Mouse (Mus musculus) CH12.LX (cell line): ENCODE results near the gene Fam78b. TPM values are rescaled to one million over a fixed set of nuclear protein-coding genes. Genes with fewer than 3 reads are reported as not detected.

Experiments used
- DNase-seq: peaks from one replicate; pipeline ENCODE4 v3.0.0-alpha.2; 2013; ENCODE audit errors: extremely low read depth
- H3K27ac ChIP-seq: 2 replicates; pipeline ENCODE4 v1.5.1; 2012; ENCODE audit warnings: low read depth, mild to moderate bottlenecking, control low read depth, moderate library complexity; ENCODE audit not compliant: insufficient read depth
- H3K27me3 ChIP-seq: replicated peaks from 2 replicates; pipeline ENCODE3; 2012; ENCODE audit warnings: inconsistent platforms
- H3K36me3 ChIP-seq, 2 experiments: replicated peaks in 1 of 2; 2 replicates each; pipeline versions ENCODE3 to v1.6.1; 2012; ENCODE audit warnings: inconsistent platforms in 1 of 2, low read length in 1 of 2, mild to moderate bottlenecking in 1 of 2, mixed read lengths in 1 of 2, moderate library complexity in 1 of 2; ENCODE audit not compliant: control insufficient read depth in 1 of 2, insufficient read depth in 1 of 2
- H3K4me1 ChIP-seq, 2 experiments: 2 replicates each; pipeline ENCODE4 v1.6.1; 2012; ENCODE audit warnings: inconsistent platforms in 1 of 2, moderate library complexity in 1 of 2; ENCODE audit not compliant: insufficient read depth in 2 of 2, control insufficient read depth in 1 of 2
- H3K4me2 ChIP-seq: 2 replicates; pipeline ENCODE4 v1.6.1; 2012; ENCODE audit warnings: low read depth, mild to moderate bottlenecking, control low read depth; ENCODE audit not compliant: poor library complexity, insufficient read depth, severe bottlenecking
- H3K4me3 ChIP-seq, 3 experiments: fragments of 150-350 bp in 1 of 3; sonication (generic) in 1 of 3; replicated peaks in 1 of 3; 2 replicates each; pipeline versions ENCODE3 to v1.5.1; 2011 to 2012; ENCODE audit warnings: low read depth in 2 of 3, low read length in 2 of 3, mild to moderate bottlenecking in 2 of 3, moderate library complexity in 2 of 3, control low read depth in 1 of 3, improper control_type of control experiment in 1 of 3, inconsistent platforms in 1 of 3, mixed read lengths in 1 of 3; ENCODE audit not compliant: poor library complexity in 1 of 3
- H3K79me2 ChIP-seq: replicated peaks from 2 replicates; pipeline ENCODE4 v1.6.1; 2012; ENCODE audit warnings: mild to moderate bottlenecking, moderate library complexity; ENCODE audit not compliant: control insufficient read depth, poor library complexity, insufficient read depth, severe bottlenecking; ENCODE audit errors: extremely low read depth
- H3K9ac ChIP-seq: 2 replicates; pipeline ENCODE4 v1.6.1; 2012; ENCODE audit warnings: low read depth, mild to moderate bottlenecking, control low read depth, moderate library complexity; ENCODE audit not compliant: insufficient read depth
- H3K9me3 ChIP-seq: replicated peaks from 2 replicates; pipeline ENCODE3; 2012; ENCODE audit warnings: low read length, inconsistent platforms, mixed read lengths
- BHLHE40 ChIP-seq: IDR thresholded peaks from 2 replicates; pipeline ENCODE4 v1.6.1; 2011; ENCODE audit warnings: mild to moderate bottlenecking, low read depth, low read length, improper control_type of control experiment
- CHD1 ChIP-seq: IDR thresholded peaks from 2 replicates; pipeline ENCODE4 v1.6.1; 2012; ENCODE audit warnings: low read depth, low read length, improper control_type of control experiment, inconsistent platforms
- CHD2 ChIP-seq: IDR thresholded peaks from 2 replicates; pipeline ENCODE4 v1.6.1; 2011; ENCODE audit warnings: low read length, improper control_type of control experiment
- E2F4 ChIP-seq: IDR thresholded peaks from 2 replicates; pipeline ENCODE4 v1.6.1; 2011; ENCODE audit warnings: low read depth, low read length, improper control_type of control experiment; ENCODE audit not compliant: insufficient replicate concordance
- ELF1 ChIP-seq: IDR thresholded peaks from 2 replicates; pipeline ENCODE4 v1.6.1; 2014; ENCODE audit warnings: low read depth, mild to moderate bottlenecking, inconsistent platforms, low read length, improper control_type of control experiment
- ETS1 ChIP-seq: conservative IDR thresholded peaks from 2 replicates; pipeline ENCODE4 v1.6.1; 2012; ENCODE audit warnings: low read depth, mild to moderate bottlenecking, inconsistent platforms, low read length, improper control_type of control experiment, moderate library complexity
- GABPA ChIP-seq: IDR thresholded peaks from 2 replicates; pipeline ENCODE4 v1.6.1; 2012; ENCODE audit warnings: low read depth, low read length, improper control_type of control experiment, inconsistent platforms; ENCODE audit not compliant: insufficient replicate concordance
- HCFC1 ChIP-seq: IDR thresholded peaks from 2 replicates; pipeline ENCODE4 v1.6.1; 2012; ENCODE audit warnings: low read depth, mild to moderate bottlenecking, inconsistent platforms, low read length, improper control_type of control experiment
- IRF4 ChIP-seq: IDR thresholded peaks from 2 replicates; pipeline ENCODE4 v1.6.1; 2014; ENCODE audit warnings: low read depth, mild to moderate bottlenecking, inconsistent platforms, low read length, improper control_type of control experiment
- KAT2A ChIP-seq: IDR thresholded peaks from 2 replicates; pipeline ENCODE4 v1.6.1; 2012; ENCODE audit warnings: low read length, improper control_type of control experiment, inconsistent platforms; ENCODE audit not compliant: insufficient replicate concordance
- MAFK ChIP-seq: IDR thresholded peaks from 2 replicates; pipeline ENCODE4 v1.6.1; 2011; ENCODE audit warnings: low read length, improper control_type of control experiment; ENCODE audit not compliant: insufficient replicate concordance
- MAX ChIP-seq: IDR thresholded peaks from 2 replicates; pipeline ENCODE4 v1.6.1; 2011; ENCODE audit warnings: low read length, improper control_type of control experiment
- MAZ ChIP-seq: IDR thresholded peaks from 2 replicates; pipeline ENCODE4 v1.6.1; 2012; ENCODE audit warnings: low read depth, mild to moderate bottlenecking, inconsistent platforms, low read length, improper control_type of control experiment, moderate library complexity
- NELFE ChIP-seq: IDR thresholded peaks from 2 replicates; pipeline ENCODE4 v1.6.1; 2011; ENCODE audit warnings: low read depth, low read length, improper control_type of control experiment
- NRF1 ChIP-seq: IDR thresholded peaks from 2 replicates; pipeline ENCODE4 v1.6.1; 2014; ENCODE audit warnings: low read depth, mild to moderate bottlenecking, inconsistent platforms, low read length, improper control_type of control experiment, moderate library complexity
- PAX5 ChIP-seq: IDR thresholded peaks from 2 replicates; pipeline ENCODE4 v1.6.1; 2012; ENCODE audit warnings: low read length, inconsistent platforms, mixed read lengths
- RAD21 ChIP-seq: IDR thresholded peaks from 2 replicates; pipeline ENCODE4 v1.6.1; 2011; ENCODE audit warnings: low read depth, mild to moderate bottlenecking, low read length, improper control_type of control experiment, moderate library complexity
- SIN3A ChIP-seq: IDR thresholded peaks from 2 replicates; pipeline ENCODE4 v1.6.1; 2012; ENCODE audit warnings: low read length, improper control_type of control experiment, inconsistent platforms
- SMC3 ChIP-seq: IDR thresholded peaks from 2 replicates; pipeline ENCODE4 v1.6.1; 2011; ENCODE audit warnings: low read depth, low read length, improper control_type of control experiment
- TCF12 ChIP-seq: IDR thresholded peaks from 2 replicates; pipeline ENCODE4 v1.6.1; 2014; ENCODE audit warnings: low read depth, mild to moderate bottlenecking, inconsistent platforms, low read length, improper control_type of control experiment
- USF2 ChIP-seq: conservative IDR thresholded peaks from 2 replicates; pipeline ENCODE4 v1.6.1; 2011; ENCODE audit warnings: low read depth, low read length, improper control_type of control experiment
- ZKSCAN1 ChIP-seq: IDR thresholded peaks from 2 replicates; pipeline ENCODE4 v1.6.1; 2012; ENCODE audit warnings: low read depth, inconsistent platforms, low read length, improper control_type of control experiment, borderline replicate concordance
- ZNF384 ChIP-seq: IDR thresholded peaks from 2 replicates; pipeline ENCODE4 v1.6.1; 2012; ENCODE audit warnings: low read depth, low read length, improper control_type of control experiment, inconsistent platforms
- dilution Hi-C: fragments of 300-500 bp; cut with MboI; formaldehyde crosslinking; loops from 2 replicates; pipeline ENCODE4 v1.14.3; 2020; ENCODE audit warnings: low sequenced_read_pairs; ENCODE audit not compliant: extremely low pct_unique_long_range_greater_than_20kb, extremely low pct_ligation_motif_present
- in situ Hi-C: fragments of 300-500 bp; cut with MboI; formaldehyde crosslinking; loops from 3 replicates; pipeline ENCODE4 v1.14.3; 2019; ENCODE audit warnings: low sequenced_read_pairs, low pct_ligation_motif_present, low pct_unique_long_range_greater_than_20kb, mixed read lengths
- polyA plus RNA-seq: library from polyadenylated mRNA; unstranded; fragments of >175 nt; gene quantifications from 2 replicates; pipeline ENCODE4 v1.2.1, GENCODE M21; 2012; ENCODE audit warnings: low read depth; ENCODE audit not compliant: insufficient read length
- total RNA-seq, 2 experiments: library from RNA; depleted of rRNA; stranded (reverse); fragments of 300-350 nt in 1 of 2; fragments of >200 nt in 1 of 2; gene quantifications; 2 replicates each; pipeline ENCODE4 v1.2.3; 2012 to 2014

Gene Fam78b
- total and polyA plus RNA-seq, 3 experiments, result not detected

DNA sequence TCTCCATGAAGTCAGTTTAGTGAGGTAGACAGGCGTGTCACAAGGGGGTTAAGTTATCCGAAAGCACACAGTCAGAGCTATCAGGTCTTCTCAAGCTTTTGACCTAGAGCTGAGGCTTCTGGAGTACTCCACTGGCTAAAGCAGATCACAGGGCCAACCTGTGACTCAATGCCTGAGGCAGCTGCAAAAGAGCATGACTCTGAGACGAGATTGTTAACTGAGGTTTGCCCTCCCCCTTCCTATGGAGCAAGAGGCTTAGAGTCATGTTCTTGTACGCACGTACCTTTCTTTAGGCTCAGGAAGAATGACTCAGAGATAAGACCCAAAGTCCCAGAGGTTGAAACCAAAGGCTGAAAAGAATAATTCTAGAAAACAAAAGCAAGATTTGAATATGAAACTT lies 32.9 kb upstream of the Fam78b start:
- in situ Hi-C loops, result no loop called here
- TF ChIP-seq PAX5, result no peak
- no peak for TF ChIP-seq ETS1
- TF ChIP-seq IRF4, result no peak
- TF ChIP-seq SIN3A, result no peak
- TF ChIP-seq BHLHE40, result no peak
- no peak for TF ChIP-seq GABPA
- TF ChIP-seq USF2, result no peak
- Histone ChIP-seq H3K79me2 (no peaks in the 10 kb centered on the region), H3K9ac (no peak overlapping the region), H3K27ac (no peak overlapping the region), H3K36me3 (no peaks in the 10 kb centered on the region), H3K4me3 (no peak overlapping the region), H3K9me3 (no peaks in the 10 kb centered on the region), H3K4me1 (no peaks in the 10 kb centered on the region), H3K4me2 (no peak overlapping the region), H3K27me3 (peaks cover 35% of the 10 kb centered on the region)
- DNase-seq, result no peak
- dilution Hi-C loops, result no loop called here

DNA sequence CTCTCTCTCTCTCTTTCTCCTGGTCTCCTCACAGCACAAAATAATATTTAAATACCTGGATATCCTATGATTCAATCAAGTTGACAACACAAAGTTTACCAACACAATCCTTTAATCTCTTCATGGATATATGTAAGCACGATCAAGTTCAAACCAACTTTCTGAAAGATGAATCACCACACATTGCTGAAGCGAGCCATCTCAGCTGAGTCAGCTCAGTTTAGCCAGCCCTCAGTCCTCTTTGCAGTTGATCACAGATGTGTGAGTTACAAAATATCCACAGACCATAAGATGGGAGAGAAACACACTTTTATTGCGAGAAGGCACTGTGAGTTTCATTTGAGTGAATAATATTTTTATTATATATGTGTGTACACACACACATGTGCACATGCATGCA lies 27.5 kb upstream of the Fam78b start:
- Histone ChIP-seq H3K27me3 (peaks cover 57% of the 10 kb centered on the region), H3K9ac (no peak overlapping the region), H3K4me3 (no peak overlapping the region), H3K27ac (no peak overlapping the region), H3K9me3 (no peaks in the 10 kb centered on the region), H3K79me2 (no peaks in the 10 kb centered on the region), H3K4me1 (no peaks in the 10 kb centered on the region), H3K36me3 (no peaks in the 10 kb centered on the region), H3K4me2 (no peak overlapping the region)
- dilution Hi-C loops (no loop called here), in situ Hi-C loops (no loop called here)
- no peak for TF ChIP-seq E2F4
- TF ChIP-seq ELF1, result no peak
- TF ChIP-seq CHD2, result no peak
- no peak for TF ChIP-seq MAFK
- no peak for TF ChIP-seq HCFC1
- no peak for TF ChIP-seq NRF1
- TF ChIP-seq MAZ, result no peak
- TF ChIP-seq NELFE, result no peak
- TF ChIP-seq ZNF384, result no peak
- DNase-seq, result no peak

DNA sequence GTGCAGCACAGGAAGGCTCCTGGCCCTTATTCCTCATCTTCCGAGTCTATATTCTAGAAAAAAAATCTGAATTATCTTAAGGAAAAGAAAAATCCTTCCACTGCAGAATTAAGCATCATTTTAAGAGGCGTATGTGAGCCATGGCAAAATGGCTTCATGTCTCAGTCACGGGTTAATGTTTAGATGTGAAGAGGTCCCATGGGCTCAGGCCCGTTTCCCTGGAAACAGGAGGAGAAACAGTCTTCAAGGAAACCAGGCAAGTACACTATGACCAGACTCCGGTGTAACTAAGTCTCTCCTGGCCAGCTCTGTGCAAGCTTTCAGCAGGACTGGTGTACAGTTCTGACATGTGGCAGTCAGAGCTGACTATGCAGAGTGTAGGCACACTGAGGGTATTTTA lies 22.6 kb upstream of the Fam78b start:
- in situ Hi-C loops (no loop called here), dilution Hi-C loops (no loop called here)
- Histone ChIP-seq H3K4me2 (no peak overlapping the region), H3K27ac (no peak overlapping the region), H3K36me3 (no peaks in the 10 kb centered on the region), H3K79me2 (no peaks in the 10 kb centered on the region), H3K27me3 (peaks cover 78% of the 10 kb centered on the region), H3K9ac (no peak overlapping the region), H3K9me3 (no peaks in the 10 kb centered on the region), H3K4me1 (no peaks in the 10 kb centered on the region), H3K4me3 (no peak overlapping the region)
- no peak for TF ChIP-seq IRF4
- no peak for TF ChIP-seq MAX
- no peak for TF ChIP-seq SMC3
- no peak for TF ChIP-seq TCF12
- TF ChIP-seq ZKSCAN1, result no peak
- TF ChIP-seq MAZ, result no peak
- no peak for TF ChIP-seq HCFC1
- no peak for TF ChIP-seq RAD21
- TF ChIP-seq BHLHE40, result no peak
- TF ChIP-seq CHD1, result no peak
- no peak for TF ChIP-seq KAT2A
- no peak for DNase-seq
